Mouse (Mus musculus): Measurements from ENCODE around the gene Cdca4. TPM values are rescaled to one million over a fixed set of nuclear protein-coding genes. Genes with fewer than 3 reads are reported as not detected.
A peak's percentile ranks its signal among the peaks of the same experiment; 100 is the strongest.
"Not testable (repeated sequence)": the region's sequence is repeated elsewhere in the genome, so short reads cannot be mapped to it uniquely, and the experiment has no call there.

Gene Cdca4
- polyA plus RNA-seq, 1 experiment from 2014 or later = 30.4 TPM

DNA sequence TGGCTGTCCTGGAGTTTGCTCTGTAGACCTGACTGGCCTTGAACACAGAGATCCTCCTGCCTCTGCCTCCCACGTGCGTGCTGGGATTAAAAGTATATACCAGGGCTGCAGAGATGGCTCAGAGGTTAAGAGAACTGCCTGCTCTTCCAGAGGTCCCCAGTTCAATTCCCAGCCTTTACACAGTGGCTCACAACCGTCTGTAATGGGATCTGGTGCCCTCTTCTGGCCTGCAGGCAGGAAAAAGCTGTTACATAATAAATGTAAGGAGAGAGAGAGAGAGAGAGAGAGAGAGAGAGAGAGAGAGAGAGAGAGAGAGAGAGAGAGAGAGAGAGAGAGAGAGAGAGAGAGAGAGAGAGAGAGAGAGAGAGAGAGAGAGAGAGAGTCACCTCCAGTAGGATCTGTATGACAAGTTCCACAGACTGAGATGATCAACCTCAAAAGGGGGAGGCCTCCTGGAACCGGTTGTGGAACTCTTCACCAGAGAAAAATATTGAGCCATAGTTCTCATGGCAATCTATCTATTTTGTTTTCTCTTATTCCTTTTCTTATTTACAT, 12.2 kb upstream of the Cdca4 start:
- H3K9ac ChIP-seq (replicated peaks); ATAC-seq; H3K4me2 ChIP-seq (ENCODE audit: low read depth, low read length); H3K27ac ChIP-seq (ENCODE audit: low read depth); H3K27me3 ChIP-seq (ENCODE audit: insufficient read depth, low read length); DNase-seq; H3K36me3 ChIP-seq (replicated peaks; ENCODE audit: insufficient read depth, low read length); H3K4me1 ChIP-seq (ENCODE audit: insufficient read depth); H3K4me3 ChIP-seq (ENCODE audit: low read depth, low read length); H3K9me3 ChIP-seq (ENCODE audit: low read length): not testable (repeated sequence)
- peak; percentile 11; the same call in 1 of the 2 replicates for TF ChIP-seq CTCF (IDR thresholded peaks at IDR 0.05; ENCODE audit: low read depth)
- WGBS (ENCODE audit: insufficient replicate concordance) = 54% methylated on average over 4 of the region's 4 CpGs

DNA sequence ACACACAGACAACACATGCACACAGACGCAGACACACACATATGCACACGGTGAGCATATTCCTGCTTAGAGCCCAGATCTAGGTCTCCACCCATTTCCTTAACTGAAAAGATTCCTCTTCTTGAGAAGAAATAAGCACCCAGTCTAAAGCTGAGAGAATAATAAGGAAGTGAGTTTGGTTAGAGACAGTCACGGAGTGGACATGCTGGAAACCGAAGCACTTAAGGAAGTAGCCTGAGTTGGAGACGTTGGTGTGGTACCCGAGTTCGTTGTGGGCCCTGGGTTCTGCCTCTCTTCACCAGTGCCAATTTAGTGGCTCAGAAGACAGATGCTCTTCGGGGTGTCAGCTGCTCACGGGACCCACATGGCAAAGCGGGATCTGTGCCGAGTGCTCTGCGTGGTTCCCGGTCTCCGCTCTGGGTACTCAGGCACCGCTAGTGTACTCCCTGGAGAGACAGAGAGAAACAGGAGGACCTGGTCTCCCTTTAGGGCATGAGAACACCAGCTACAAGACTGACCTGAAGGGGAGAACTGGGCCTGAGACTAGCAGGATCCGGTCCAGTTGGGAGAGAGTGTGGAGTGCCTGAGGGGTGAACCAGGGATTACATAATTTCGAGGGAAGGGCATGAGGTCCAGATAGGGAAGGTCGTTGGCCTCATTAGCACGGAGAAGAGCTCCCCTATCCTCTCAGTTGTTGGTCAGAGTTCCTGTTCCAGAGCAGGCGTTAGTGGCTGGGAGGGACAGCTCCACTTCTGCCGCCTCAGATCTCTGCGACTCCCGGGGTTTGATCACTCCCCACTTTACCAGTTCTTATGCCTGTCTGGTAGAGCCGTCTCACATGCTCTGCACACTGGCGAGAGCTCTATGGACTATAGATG, 11.2 kb upstream of the Cdca4 start:
- Histone ChIP-seq H3K4me1 (ENCODE audit: insufficient read depth) (no peaks in the 10 kb centered on the region; the same call in 1 of the 2 replicates), H3K4me3 (ENCODE audit: low read depth, low read length) (no peak overlapping the region), H3K27ac (ENCODE audit: low read depth) (peak overlapping the region; percentile 66), H3K9ac (replicated peaks) (no peak overlapping the region; the same call in 1 of the 2 replicates), H3K27me3 (ENCODE audit: insufficient read depth, low read length) (no peaks in the 10 kb centered on the region), H3K36me3 (replicated peaks; ENCODE audit: insufficient read depth, low read length) (no peaks in the 10 kb centered on the region), H3K9me3 (ENCODE audit: low read length) (peaks cover 3% of the 10 kb centered on the region), H3K4me2 (ENCODE audit: low read depth, low read length) (peak overlapping the region; percentile 26; the same call in 1 of the 2 replicates)
- TF ChIP-seq CTCF (IDR thresholded peaks at IDR 0.05; ENCODE audit: low read depth) = no peak
- no peak for TF ChIP-seq EP300 (IDR thresholded peaks at IDR 0.05; ENCODE audit: low read depth)
- ATAC-seq (peak; percentile 55), DNase-seq (no peak)
- WGBS (ENCODE audit: insufficient replicate concordance) = 53% methylated on average over 25 of the region's 25 CpGs

DNA sequence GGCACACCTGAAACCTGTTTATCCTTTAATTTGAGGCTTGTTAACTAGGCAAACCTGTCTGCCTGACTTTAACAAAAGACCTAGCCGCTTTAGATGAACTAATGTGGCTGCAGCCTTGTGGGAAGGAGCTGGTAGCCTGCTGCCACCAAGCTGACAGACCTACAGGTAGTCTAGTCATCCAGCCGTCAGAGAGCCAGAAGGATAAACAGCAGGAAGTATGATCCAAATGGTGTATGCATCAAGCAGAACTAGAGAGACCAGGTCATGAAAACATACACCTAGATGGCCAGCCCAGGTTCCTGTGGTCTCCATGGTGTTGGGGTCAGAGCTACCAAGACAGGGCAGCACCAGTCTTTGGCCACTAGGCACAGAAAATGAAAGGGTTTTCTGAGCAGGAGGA, 5.8 kb upstream of the Cdca4 start:
- 68% methylated on average over 2 of the region's 2 CpGs for WGBS (ENCODE audit: insufficient replicate concordance)
- H3K4me2 ChIP-seq (ENCODE audit: low read depth, low read length) = no peak overlapping the region

DNA sequence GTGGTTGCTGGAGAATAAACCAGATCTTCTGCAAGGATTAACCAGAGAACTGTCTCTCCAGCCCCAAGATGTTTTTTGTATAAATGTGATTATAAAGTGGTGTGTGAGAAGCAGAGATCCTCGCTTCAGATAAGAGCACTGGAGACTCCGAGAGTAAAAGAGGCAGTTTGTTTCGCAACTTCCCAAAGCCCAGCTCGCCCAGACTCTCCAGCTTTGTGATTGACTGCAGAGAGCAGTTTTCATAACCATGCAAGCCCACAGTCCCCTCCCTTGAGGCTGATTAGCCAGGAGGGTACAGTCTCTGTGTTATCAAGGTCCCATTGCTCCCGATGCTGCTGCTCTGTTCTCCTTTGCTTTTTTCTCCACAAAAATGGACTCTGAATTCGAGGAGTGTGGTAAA, 4.3 kb upstream of the Cdca4 start:
- ATAC-seq (no peak), DNase-seq (no peak)
- Histone ChIP-seq H3K9me3 (ENCODE audit: low read length) (no peaks in the 10 kb centered on the region), H3K4me3 (ENCODE audit: low read depth, low read length) (no peak overlapping the region), H3K4me1 (ENCODE audit: insufficient read depth) (peaks cover 9% of the 10 kb centered on the region), H3K27me3 (ENCODE audit: insufficient read depth, low read length) (no peaks in the 10 kb centered on the region), H3K36me3 (replicated peaks; ENCODE audit: insufficient read depth, low read length) (no peaks in the 10 kb centered on the region), H3K27ac (ENCODE audit: low read depth) (peak overlapping the region; percentile 24; the same call in 1 of the 2 replicates), H3K4me2 (ENCODE audit: low read depth, low read length) (peak overlapping the region; percentile 38), H3K9ac (replicated peaks) (no peak overlapping the region)
- no peak for TF ChIP-seq EP300 (IDR thresholded peaks at IDR 0.05; ENCODE audit: low read depth)
- TF ChIP-seq CTCF (IDR thresholded peaks at IDR 0.05; ENCODE audit: low read depth) = no peak
- WGBS (ENCODE audit: insufficient replicate concordance) = 14% methylated on average over 6 of the region's 6 CpGs

More for the DNA sequence above, 5.8 kb upstream of the Cdca4 start:
- Histone ChIP-seq H3K36me3 (replicated peaks; ENCODE audit: insufficient read depth, low read length) (no peaks in the 10 kb centered on the region), H3K27ac (ENCODE audit: low read depth) (no peak overlapping the region), H3K9me3 (ENCODE audit: low read length) (peaks cover 3% of the 10 kb centered on the region), H3K4me3 (ENCODE audit: low read depth, low read length) (no peak overlapping the region), H3K4me1 (ENCODE audit: insufficient read depth) (peaks cover 7% of the 10 kb centered on the region), H3K9ac (replicated peaks) (no peak overlapping the region), H3K27me3 (ENCODE audit: insufficient read depth, low read length) (no peaks in the 10 kb centered on the region)
- ATAC-seq = no peak
- no peak for DNase-seq
- no peak for TF ChIP-seq EP300 (IDR thresholded peaks at IDR 0.05; ENCODE audit: low read depth)
- no peak for TF ChIP-seq CTCF (IDR thresholded peaks at IDR 0.05; ENCODE audit: low read depth)

DNA sequence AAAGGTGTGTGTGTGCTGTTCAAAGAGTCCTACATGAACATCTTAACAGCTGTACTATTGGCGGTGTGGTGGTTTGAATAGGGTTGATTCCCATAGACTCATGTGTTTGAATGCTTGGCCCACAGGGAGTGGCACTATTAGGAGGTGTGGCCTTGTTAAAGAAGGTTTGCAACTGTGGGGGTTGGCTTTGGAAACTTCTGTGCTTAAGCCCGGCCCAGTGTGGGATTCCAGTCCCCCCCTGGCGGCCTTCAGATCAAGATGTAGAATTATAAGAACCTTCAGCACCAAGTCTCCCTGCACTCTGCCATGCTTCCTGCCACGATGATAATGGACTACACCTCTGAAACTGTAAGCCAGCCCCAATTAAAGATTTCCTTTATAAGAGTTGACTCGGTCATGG, 3.2 kb upstream of the Cdca4 start:
- TF ChIP-seq CTCF (IDR thresholded peaks at IDR 0.05; ENCODE audit: low read depth) (no peak), EP300 (IDR thresholded peaks at IDR 0.05; ENCODE audit: low read depth) (no peak)
- WGBS (ENCODE audit: insufficient replicate concordance) = 78% methylated on average over 5 of the region's 5 CpGs
- Histone ChIP-seq H3K9ac (replicated peaks) (no peak overlapping the region), H3K27ac (ENCODE audit: low read depth) (no peak overlapping the region), H3K4me1 (ENCODE audit: insufficient read depth) (peaks cover 14% of the 10 kb centered on the region), H3K4me2 (ENCODE audit: low read depth, low read length) (no peak overlapping the region), H3K27me3 (ENCODE audit: insufficient read depth, low read length) (no peaks in the 10 kb centered on the region), H3K9me3 (ENCODE audit: low read length) (no peaks in the 10 kb centered on the region), H3K36me3 (replicated peaks; ENCODE audit: insufficient read depth, low read length) (peaks cover 5% of the 10 kb centered on the region), H3K4me3 (ENCODE audit: low read depth, low read length) (no peak overlapping the region)
- no peak for DNase-seq
- ATAC-seq = no peak

DNA sequence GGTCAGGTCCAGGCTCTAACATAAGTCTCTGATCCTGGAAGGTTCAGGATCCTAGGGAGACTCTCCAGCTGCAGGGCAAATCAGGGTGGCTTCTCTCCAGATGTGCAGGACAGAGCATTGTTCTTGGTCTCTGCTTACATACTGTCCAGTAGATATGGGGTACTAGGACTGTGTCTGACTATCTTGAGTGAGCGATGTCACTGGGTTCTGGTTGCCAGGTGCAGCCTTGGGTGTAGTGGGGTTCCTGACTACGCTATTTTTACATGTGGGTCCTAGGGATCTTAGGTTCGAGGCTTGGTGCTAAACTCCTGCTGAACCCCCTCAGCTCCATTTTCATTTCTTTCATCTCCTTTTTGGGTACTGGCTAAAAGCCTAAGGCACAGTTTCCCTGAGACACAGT, 1.3 kb upstream of the Cdca4 start:
- WGBS (ENCODE audit: insufficient replicate concordance) = 87% methylated on average over 3 of the region's 3 CpGs
- TF ChIP-seq EP300 (IDR thresholded peaks at IDR 0.05; ENCODE audit: low read depth) = no peak
- TF ChIP-seq CTCF (IDR thresholded peaks at IDR 0.05; ENCODE audit: low read depth) = no peak
- Histone ChIP-seq H3K9ac (replicated peaks) (peak overlapping the region; percentile 76), H3K4me3 (ENCODE audit: low read depth, low read length) (peak overlapping the region; percentile 86), H3K27me3 (ENCODE audit: insufficient read depth, low read length) (no peaks in the 10 kb centered on the region), H3K4me1 (ENCODE audit: insufficient read depth) (peaks cover 31% of the 10 kb centered on the region), H3K4me2 (ENCODE audit: low read depth, low read length) (peak overlapping the region; percentile 79), H3K27ac (ENCODE audit: low read depth) (0 out of 2 replicates have a peak overlapping the region, but pooled peaks have one; percentile 80), H3K36me3 (replicated peaks; ENCODE audit: insufficient read depth, low read length) (peaks cover 19% of the 10 kb centered on the region), H3K9me3 (ENCODE audit: low read length) (no peaks in the 10 kb centered on the region)
- ATAC-seq = no peak
- DNase-seq = no peak

Data from liver, postnatal 0 days (tissue).